Mouse (Mus musculus) hindbrain, embryonic 13.5 days (tissue): ENCODE results near the gene Neurog2. TPM values are rescaled to one million over a fixed set of nuclear protein-coding genes. Genes with fewer than 3 reads are reported as not detected.

Experiments used
- ATAC-seq: fragments of 200-750 bp; cut with Nextera tagmentation; 2 replicates; pipeline ENCODE4 v1.8.0; 2017; ENCODE audit warnings: moderate TSS enrichment; ENCODE audit not compliant: low FRiP score
- H3K27ac ChIP-seq: fragments of 300-500 bp; sonication (generic); 2 replicates; pipeline ENCODE4 v1.5.1; 2015; ENCODE audit warnings: inconsistent platforms, mild to moderate bottlenecking, moderate library complexity
- H3K27me3 ChIP-seq: fragments of 300-500 bp; sonication (generic); 2 replicates; pipeline ENCODE4 v1.6.1; 2015; ENCODE audit warnings: mild to moderate bottlenecking, inconsistent platforms
- H3K36me3 ChIP-seq: fragments of 300-500 bp; sonication (generic); 2 replicates; pipeline ENCODE4 v1.6.1; 2015; ENCODE audit warnings: mild to moderate bottlenecking, inconsistent platforms
- H3K4me1 ChIP-seq: fragments of 300-500 bp; sonication (generic); replicated peaks from 2 replicates; pipeline ENCODE4 v1.6.1; 2015; ENCODE audit warnings: inconsistent platforms
- H3K4me2 ChIP-seq: fragments of 300-500 bp; sonication (generic); 2 replicates; pipeline ENCODE4 v1.6.1; 2015; ENCODE audit warnings: inconsistent platforms, mild to moderate bottlenecking, moderate library complexity
- H3K4me3 ChIP-seq: fragments of 300-500 bp; sonication (generic); 2 replicates; pipeline ENCODE4 v1.5.1; 2015; ENCODE audit warnings: mild to moderate bottlenecking, inconsistent platforms
- H3K9ac ChIP-seq: fragments of 300-500 bp; sonication (generic); 2 replicates; pipeline ENCODE4 v1.6.1; 2015; ENCODE audit warnings: mild to moderate bottlenecking, inconsistent platforms
- H3K9me3 ChIP-seq: fragments of 300-500 bp; sonication (generic); 2 replicates; pipeline ENCODE4 v1.6.1; 2016; ENCODE audit warnings: inconsistent platforms
- WGBS: fragments of 180-500 bp; shearing (Covaris S2); methylation state at CpG from one replicate; pipeline ENCODE4 v1.1.7; 2015; 5-methylcytosine and 5-hydroxymethylcytosine counted together
- polyA plus RNA-seq: library from polyadenylated mRNA; unstranded; fragments of >200 nt; fragmentation: Nextera tagmentation; extraction: Ambion mirVana; gene quantifications from 2 replicates; pipeline ENCODE4 v1.2.1, GENCODE M21; 2015

The Neurog2 gene
- polyA plus RNA-seq, 1 experiment from 2014 or later: 14.9 TPM

GRCm38 (mm10) chr3:127630735-127631372, 2.1 kb upstream of the Neurog2 start:
- no peak for ATAC-seq
- H3K4me3 ChIP-seq: no peak overlapping the region
- 3% methylated on average over 17 of the region's 17 CpGs for WGBS
- no peaks in the 10 kb centered on the region for H3K36me3 ChIP-seq
- H3K4me2 ChIP-seq: peak overlapping the region; percentile 92
- no peak overlapping the region for H3K27ac ChIP-seq
- peaks cover 61% of the 10 kb centered on the region for H3K4me1 ChIP-seq
- H3K9ac ChIP-seq: no peak overlapping the region
- H3K9me3 ChIP-seq: no peaks in the 10 kb centered on the region
- H3K27me3 ChIP-seq: peaks cover 83% of the 10 kb centered on the region

- Histone ChIP-seq H3K4me1 (peaks cover 57% of the 10 kb centered on the region), H3K9ac (no peak overlapping the region), H3K27me3 (peaks cover 78% of the 10 kb centered on the region), H3K9me3 (no peaks in the 10 kb centered on the region), H3K4me3 (0 out of 2 replicates have a peak overlapping the region, but pooled peaks have one; percentile 56), H3K4me2 (peak overlapping the region; percentile 92), H3K27ac (no peak overlapping the region), H3K36me3 (no peaks in the 10 kb centered on the region)
- under 1% methylated on average over 10 of the region's 10 CpGs for WGBS
- ATAC-seq: no peak
Measured at GRCm38 (mm10) chr3:127631582-127631981, 1.4 kb upstream of the Neurog2 start.

GRCm38 (mm10) chr3:127632531-127632930, 404 bp upstream of the Neurog2 start:
- Histone ChIP-seq H3K4me2 (peak overlapping the region; percentile 92), H3K36me3 (no peaks in the 10 kb centered on the region), H3K4me3 (peak overlapping the region; percentile 56), H3K27me3 (peaks cover 78% of the 10 kb centered on the region), H3K27ac (peak overlapping the region; percentile 84), H3K9me3 (no peaks in the 10 kb centered on the region), H3K9ac (peak overlapping the region; percentile 74), H3K4me1 (peaks cover 53% of the 10 kb centered on the region)
- peak; percentile 82 for ATAC-seq
- WGBS: under 1% methylated on average over 29 of the region's 32 CpGs

GRCm38 (mm10) chr3:127634101-127634983, 1.4 kb downstream of the Neurog2 start:
- WGBS: 1% methylated on average over 46 of the region's 58 CpGs
- no peaks in the 10 kb centered on the region for H3K9me3 ChIP-seq
- H3K27me3 ChIP-seq: peaks cover 78% of the 10 kb centered on the region
- ATAC-seq: peak; percentile 72
- H3K4me3 ChIP-seq: peak overlapping the region; percentile 56
- H3K4me2 ChIP-seq: peak overlapping the region; percentile 92
- peak overlapping the region; percentile 84 for H3K27ac ChIP-seq
- H3K4me1 ChIP-seq: peaks cover 38% of the 10 kb centered on the region
- H3K9ac ChIP-seq: peak overlapping the region; percentile 74
- no peaks in the 10 kb centered on the region for H3K36me3 ChIP-seq

GRCm38 (mm10) chr3:127634984-127635349, 2.0 kb downstream of the Neurog2 start:
- Histone ChIP-seq H3K9ac (no peak overlapping the region), H3K9me3 (no peaks in the 10 kb centered on the region), H3K36me3 (no peaks in the 10 kb centered on the region), H3K27me3 (peaks cover 78% of the 10 kb centered on the region), H3K4me3 (peak overlapping the region; percentile 56), H3K27ac (no peak overlapping the region), H3K4me1 (peaks cover 44% of the 10 kb centered on the region), H3K4me2 (peak overlapping the region; percentile 92)
- WGBS: 4% methylated on average over 3 of the region's 3 CpGs
- ATAC-seq: no peak

- H3K4me2 ChIP-seq: peak overlapping the region; percentile 44
- peaks cover 27% of the 10 kb centered on the region for H3K4me1 ChIP-seq
- WGBS: 2% methylated on average over 36 of the region's 36 CpGs
- H3K4me3 ChIP-seq: peak overlapping the region; percentile 12
- 0 out of 2 replicates have a peak overlapping the region, but pooled peaks have one; percentile 24 for H3K9ac ChIP-seq
- H3K36me3 ChIP-seq: no peaks in the 10 kb centered on the region
- no peak overlapping the region for H3K27ac ChIP-seq
- H3K9me3 ChIP-seq: no peaks in the 10 kb centered on the region
- ATAC-seq: peak; percentile 84
- H3K27me3 ChIP-seq: peaks cover 81% of the 10 kb centered on the region
Measured at GRCm38 (mm10) chr3:127639875-127640761, 7.2 kb downstream of the Neurog2 start.

GRCm38 (mm10) chr3:127640762-127641700, 8.1 kb downstream of the Neurog2 start:
- no peak overlapping the region for H3K9ac ChIP-seq
- 2% methylated on average over 37 of the region's 37 CpGs for WGBS

GRCm38 (mm10) chr3:127642211-127642610, 9.3 kb downstream of the Neurog2 start:
- ATAC-seq: no peak
- H3K4me1 ChIP-seq: peaks cover 35% of the 10 kb centered on the region
- peaks cover 90% of the 10 kb centered on the region for H3K27me3 ChIP-seq
- H3K4me2 ChIP-seq: no peak overlapping the region
- no peaks in the 10 kb centered on the region for H3K36me3 ChIP-seq
- H3K9ac ChIP-seq: no peak overlapping the region
- 5% methylated on average over 5 of the region's 5 CpGs for WGBS
- H3K27ac ChIP-seq: no peak overlapping the region
- no peaks in the 10 kb centered on the region for H3K9me3 ChIP-seq
- H3K4me3 ChIP-seq: no peak overlapping the region

More at GRCm38 (mm10) chr3:127640762-127641700, 8.1 kb downstream of the Neurog2 start:
- Histone ChIP-seq H3K36me3 (no peaks in the 10 kb centered on the region), H3K4me2 (peak overlapping the region; percentile 44), H3K4me3 (peak overlapping the region; percentile 9), H3K27me3 (peaks cover 85% of the 10 kb centered on the region), H3K27ac (no peak overlapping the region), H3K4me1 (peaks cover 29% of the 10 kb centered on the region), H3K9me3 (no peaks in the 10 kb centered on the region)
- no peak for ATAC-seq

- Histone ChIP-seq H3K4me2 (no peak overlapping the region), H3K36me3 (no peaks in the 10 kb centered on the region), H3K4me3 (no peak overlapping the region), H3K27me3 (peaks cover 62% of the 10 kb centered on the region), H3K4me1 (peaks cover 16% of the 10 kb centered on the region), H3K9ac (no peak overlapping the region), H3K27ac (no peak overlapping the region), H3K9me3 (no peaks in the 10 kb centered on the region)
- no peak for ATAC-seq
- WGBS: 46% methylated on average over 18 of the region's 18 CpGs
Measured at GRCm38 (mm10) chr3:127646156-127646825, 13.4 kb downstream of the Neurog2 start.

- WGBS: 38% methylated on average over 7 of the region's 7 CpGs
- H3K9ac ChIP-seq: no peak overlapping the region
- ATAC-seq: peak; percentile 59; the same call in 1 of the 2 replicates
- H3K9me3 ChIP-seq: no peaks in the 10 kb centered on the region
- H3K27ac ChIP-seq: no peak overlapping the region
- H3K4me3 ChIP-seq: no peak overlapping the region
- H3K4me2 ChIP-seq: no peak overlapping the region
- H3K27me3 ChIP-seq: peaks cover 12% of the 10 kb centered on the region
- H3K36me3 ChIP-seq: no peaks in the 10 kb centered on the region
- H3K4me1 ChIP-seq: no peaks in the 10 kb centered on the region
Measured at GRCm38 (mm10) chr3:127651742-127652653, 19.1 kb downstream of the Neurog2 start.
